Mouse (Mus musculus): ENCODE data around the gene Epha1.

Gene Epha1

DNA sequence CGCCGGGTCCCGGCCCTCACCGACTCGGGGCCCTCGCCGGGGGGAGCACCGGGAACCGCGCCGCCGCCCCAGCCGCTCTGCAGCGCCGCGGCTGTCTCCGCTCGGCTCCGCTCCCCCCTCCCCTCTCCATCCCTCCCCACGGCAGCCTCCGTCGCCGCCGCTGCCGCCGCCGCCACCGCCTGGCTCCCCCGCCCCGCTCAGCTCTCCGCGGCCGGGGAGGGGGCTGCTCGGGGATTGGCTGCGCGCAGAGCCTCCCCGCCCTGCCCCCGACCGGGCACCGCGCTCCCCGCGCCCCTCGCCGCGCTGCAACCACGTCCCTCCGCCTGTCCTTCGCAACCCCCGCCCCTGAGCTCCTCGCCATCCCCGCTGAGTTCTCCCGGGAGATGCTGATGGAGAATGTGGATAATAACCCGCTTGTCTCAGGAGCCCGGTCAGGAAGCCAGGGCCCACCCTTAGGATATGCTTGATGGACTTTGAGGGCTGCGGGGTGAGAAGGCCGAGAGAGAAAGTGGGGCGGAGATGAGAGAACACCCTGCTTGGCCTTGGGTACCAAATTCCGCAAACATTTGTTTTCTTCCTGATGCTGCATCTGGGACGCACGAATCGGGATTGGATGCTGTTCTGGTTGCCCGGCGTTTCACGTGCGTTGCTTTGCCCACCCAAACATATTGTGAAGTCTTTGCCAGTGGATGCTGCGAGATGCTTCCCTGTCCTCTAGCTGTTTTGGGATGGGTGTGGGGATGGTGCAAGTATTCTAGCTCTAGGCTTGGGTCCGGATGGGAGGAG is 48.4 kb downstream of the Epha1 start, which contains the start of gene Fam131b:
Gene Fam131b, minus strand, starts transcription at position 162 of the 786 bp plus-strand sequence.
- DNase-seq (ENCODE audit: low spot score): peak; percentile 51

GRCm38 (mm10) chr6:42324067-42324481 is 49.0 kb downstream of the Epha1 start:
- peak; percentile 51 for DNase-seq (ENCODE audit: low spot score)

DNA sequence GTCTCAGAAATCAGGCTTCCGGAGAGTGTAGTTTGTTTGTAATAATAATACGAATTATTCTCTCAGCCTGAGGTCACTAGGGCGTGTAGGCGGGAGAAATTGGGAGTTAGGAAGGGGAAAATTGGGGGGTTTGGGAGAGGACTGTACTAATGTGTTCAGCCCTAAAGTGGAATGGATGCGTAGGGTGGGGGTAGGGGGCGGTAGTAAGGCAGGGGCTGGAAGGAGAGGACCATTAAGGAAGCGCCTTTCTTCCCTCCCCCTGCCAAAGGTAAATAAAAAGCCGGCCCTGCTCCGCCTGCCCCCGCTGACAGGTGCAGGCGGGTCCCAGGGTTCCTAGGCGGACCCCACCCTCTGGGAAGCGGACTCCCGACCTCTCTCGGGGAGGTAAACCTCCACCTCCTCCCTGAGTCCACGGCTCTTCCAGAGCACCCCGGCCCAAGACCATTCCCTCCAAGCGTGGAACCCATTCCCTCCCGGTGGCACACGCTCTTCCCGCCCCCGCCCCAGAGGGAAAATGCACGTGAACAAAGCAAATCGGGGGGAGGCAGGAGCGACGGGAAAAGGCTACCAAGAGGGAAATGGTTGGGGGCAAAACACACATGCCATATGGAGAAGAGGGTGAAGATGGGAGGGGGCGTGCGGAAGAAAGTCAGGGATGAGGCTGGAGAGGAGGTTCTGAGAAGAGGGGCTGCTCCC is 49.5 kb downstream of the Epha1 start:
- DNase-seq (ENCODE audit: low spot score): no peak

- no peak for DNase-seq (ENCODE audit: low spot score)
Measured at GRCm38 (mm10) chr6:42318293-42318692, 54.8 kb downstream of the Epha1 start.

- no peak for DNase-seq (ENCODE audit: low spot score)
Measured at GRCm38 (mm10) chr6:42310427-42311053, 62.5 kb downstream of the Epha1 start.

DNA sequence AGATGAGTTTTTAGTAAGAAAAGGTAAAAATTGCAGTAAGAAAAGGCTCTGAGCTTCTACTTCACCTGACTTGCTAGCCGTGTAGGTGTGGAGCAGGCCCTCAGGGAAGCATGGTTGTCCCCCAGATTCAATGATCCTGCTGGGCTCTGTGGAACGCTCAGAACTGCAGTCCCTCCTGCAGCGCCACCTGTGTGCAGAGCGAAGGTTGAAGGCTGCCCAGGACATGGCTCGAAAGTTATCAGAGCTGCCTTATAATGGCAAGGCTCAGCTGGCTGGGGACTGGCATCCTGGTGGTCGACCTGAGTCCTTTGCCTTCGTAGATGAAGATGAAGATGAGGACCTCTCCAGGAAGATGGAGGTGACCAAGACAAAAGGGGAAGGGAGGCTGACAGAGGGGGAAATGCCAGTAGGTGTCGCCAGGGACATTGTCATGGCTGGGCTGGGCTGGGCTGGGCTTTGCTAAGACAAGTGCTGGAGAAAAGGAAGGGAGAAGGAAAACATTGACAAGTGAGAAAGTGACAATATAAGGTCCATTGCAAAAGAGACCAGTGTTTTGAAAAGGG is 63.2 kb downstream of the Epha1 start:
- DNase-seq (ENCODE audit: low spot score): no peak
